Mouse (Mus musculus) G1E (cell line): Measurements from ENCODE around the gene 1700018F24Rik.
"Not testable (repeated sequence)": the region's sequence is repeated elsewhere in the genome, so short reads cannot be mapped to it uniquely, and the experiment has no call there.

Experiments
- CTCF ChIP-seq: IDR thresholded peaks from 2 replicates; pipeline ENCODE4 v1.5.1; 2012; ENCODE audit warnings: low read depth, low read length, inconsistent platforms, mixed read lengths
- GATA1 ChIP-seq: IDR thresholded peaks from 2 replicates; pipeline ENCODE4 v1.6.1; 2012; ENCODE audit warnings: borderline replicate concordance, low read length, inconsistent platforms, mixed read lengths
- GATA2 ChIP-seq: IDR thresholded peaks from 2 replicates; pipeline ENCODE4 v1.6.1; 2012; ENCODE audit warnings: low read depth, low read length, inconsistent platforms, borderline replicate concordance
- POLR2AphosphoS5 ChIP-seq: IDR thresholded peaks from 2 replicates; pipeline ENCODE4 v1.6.1; 2012; ENCODE audit warnings: low read depth, low read length, inconsistent platforms; ENCODE audit not compliant: insufficient replicate concordance
- TAL1 ChIP-seq: conservative IDR thresholded peaks from 2 replicates; pipeline ENCODE4 v1.6.1; 2012; ENCODE audit warnings: low read depth, low read length, inconsistent platforms, mixed read lengths

- TF ChIP-seq TAL1, CTCF, GATA1, GATA2, POLR2AphosphoS5: not testable (repeated sequence)
These were observed 22.1 kb upstream of the 1700018F24Rik start for GRCm38 (mm10) chr5:145020712-145021111.
